Comparison of ENCODE assay signal across 27 mouse cellular contexts in genomic region chr11:81280070-81280469, GRCm38 (mm10).
A peak's percentile ranks its signal among the peaks of the same experiment; 100 is the strongest.
DNase-seq lines count a peak whose midpoint lies in the region; ATAC-seq lines count a peak whose summit lies in the region.
"Had no signal": no experiment of that assay in that cellular context is flagged by ENCODE, and none has a peak within 500 bp of the region (broad histone marks: within the 10 kb centered on the region; RNA-seq: fewer than 3 reads in every experiment).

No protein-coding gene starts in this region.

- no peaks in the 10 kb centered on the region for H3K36me3 ChIP-seq in forebrain, embryonic 16.5 days (ENCODE audit: control insufficient read depth, insufficient read depth)
- H3K36me3 ChIP-seq: embryonic facial prominence, embryonic 13.5 days; embryonic facial prominence, embryonic 15.5 days; forebrain, embryonic 15.5 days; G1E had no signal

- DNase-seq in embryo, embryonic 10 days (ENCODE audit: low spot score) = peak; percentile 22
- no peak for DNase-seq in embryo, embryonic 11 days
- DNase-seq in ES-CJ7 (ENCODE audit: low read depth, low spot score) = peak; percentile 77
- peak; percentile 27 for DNase-seq in R1 (ENCODE audit: low read depth, low spot score)
- peak; percentile 17 for DNase-seq in embryo, embryonic 10.5 days (ENCODE audit: low spot score)
- no peak for DNase-seq in left cerebral cortex, adult 11 months (ENCODE audit: low spot score)
- DNase-seq: adrenal gland, adult 8-10 months; adrenal gland, postnatal 14 days; adrenal gland, postnatal 36 days; B cell, adult 2 months; cerebellum, adult 11 months; cerebellum, adult 18-20 months; cerebellum, adult 8-10 months; cerebellum, adult 9-11 months; cerebellum, postnatal 14 days; cerebellum, postnatal 36 days had no signal

- H3K9ac ChIP-seq in forebrain, embryonic 16.5 days (replicated peaks; ENCODE audit: low read depth, low read length) = no peak overlapping the region
- H3K9ac ChIP-seq: embryonic facial prominence, embryonic 13.5 days; embryonic facial prominence, embryonic 15.5 days; forebrain, embryonic 13.5 days; forebrain, embryonic 15.5 days had no signal

- WGBS in forebrain, embryonic 16.5 days = 6% methylated on average over 2 of the region's 2 CpGs

- no peak overlapping the region for H3K4me3 ChIP-seq in forebrain, embryonic 16.5 days (replicated peaks; ENCODE audit: low read length)
- H3K4me3 ChIP-seq: embryonic facial prominence, embryonic 13.5 days; embryonic facial prominence, embryonic 15.5 days; erythroblast, embryonic 14.5 days; forebrain, embryonic 13.5 days; forebrain, embryonic 15.5 days had no signal

- H3K4me2 ChIP-seq in forebrain, embryonic 16.5 days (ENCODE audit: low read length) = no peak overlapping the region
- H3K4me2 ChIP-seq: embryonic facial prominence, embryonic 13.5 days; embryonic facial prominence, embryonic 15.5 days; forebrain, embryonic 13.5 days; forebrain, embryonic 15.5 days had no signal

- no peaks in the 10 kb centered on the region for H3K9me3 ChIP-seq in forebrain, embryonic 16.5 days (ENCODE audit: control insufficient read depth, low read length)
- H3K9me3 ChIP-seq: embryonic facial prominence, embryonic 13.5 days; embryonic facial prominence, embryonic 15.5 days; forebrain, embryonic 13.5 days; forebrain, embryonic 15.5 days had no signal

- peaks cover 15% of the 10 kb centered on the region for H3K4me1 ChIP-seq in forebrain, embryonic 16.5 days (replicated peaks; ENCODE audit: control insufficient read depth, insufficient read depth, low read length)
- H3K4me1 ChIP-seq: embryonic facial prominence, embryonic 13.5 days; embryonic facial prominence, embryonic 15.5 days had no signal

- H3K27me3 ChIP-seq in forebrain, embryonic 16.5 days (replicated peaks; ENCODE audit: control insufficient read depth, insufficient read depth, low read length) = no peaks in the 10 kb centered on the region
- H3K27me3 ChIP-seq: forebrain, embryonic 15.5 days had no signal

- no peak overlapping the region for H3K27ac ChIP-seq in forebrain, embryonic 16.5 days (ENCODE audit: low read length)
- H3K27ac ChIP-seq: embryonic facial prominence, embryonic 13.5 days; embryonic facial prominence, embryonic 15.5 days; forebrain, embryonic 13.5 days; forebrain, embryonic 15.5 days had no signal

- ATAC-seq in erythroid progenitor cell, adult 5-6 weeks (replicated peaks; ENCODE audit: low FRiP score, poor library complexity, severe bottlenecking) = no peak
- ATAC-seq in forebrain, embryonic 16.5 days = no peak
- ATAC-seq: activated CD4-positive, CD25-positive, alpha-beta regulatory T cell, adult 4 months; CD4-positive, CD25-positive, alpha-beta regulatory T cell, adult 4 months; forebrain, embryonic 13.5 days; forebrain, embryonic 15.5 days; Patski had no signal

Comparison
In these comparisons a context has a peak if more than half of its experiments do, and no peak if none do; other contexts are left out.
1. DNase-seq: peak in embryo, embryonic 10 days (single experiment), ES-CJ7 (single experiment), R1 (single experiment) and embryo, embryonic 10.5 days (single experiment); none in embryo, embryonic 11 days (single experiment) and left cerebral cortex, adult 11 months (single experiment).